Mouse (Mus musculus): Measurements from ENCODE around the gene Hmga2. TPM values are rescaled to one million over a fixed set of nuclear protein-coding genes. Genes with fewer than 3 reads are reported as not detected.

Gene Hmga2
- polyA plus RNA-seq, 1 experiment from 2014 or later = 18.0 TPM

DNA sequence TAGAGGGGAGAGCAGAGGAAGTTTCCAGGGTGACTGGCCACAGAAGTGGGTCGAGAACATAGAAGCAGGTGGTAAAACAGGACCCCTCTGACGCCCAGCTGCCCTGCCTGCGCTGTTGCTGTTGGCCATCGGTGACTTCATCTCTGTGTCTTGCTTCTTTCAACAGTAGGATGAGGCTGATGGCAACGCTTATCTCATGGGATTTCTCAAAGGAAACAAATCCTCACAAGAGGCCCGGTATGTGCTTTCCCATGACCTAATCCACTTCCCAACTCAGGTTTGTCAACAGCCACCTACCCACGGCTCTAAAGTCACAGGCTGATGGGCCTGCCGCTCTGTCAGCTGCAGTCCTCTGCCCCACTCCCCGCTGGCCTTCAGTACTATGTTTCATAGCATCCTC lies 52.3 kb downstream of the Hmga2 start:
- H3K36me3 ChIP-seq (ENCODE audit: inconsistent target) = no peaks in the 10 kb centered on the region
- no peak overlapping the region for H3K27ac ChIP-seq
- H3K4me3 ChIP-seq (ENCODE audit: inconsistent target) = no peak overlapping the region
- 84% methylated on average over 9 of the region's 9 CpGs for WGBS (ENCODE audit: missing documents)
- peaks cover 26% of the 10 kb centered on the region for H3K79me2 ChIP-seq (ENCODE audit: inconsistent target)

DNA sequence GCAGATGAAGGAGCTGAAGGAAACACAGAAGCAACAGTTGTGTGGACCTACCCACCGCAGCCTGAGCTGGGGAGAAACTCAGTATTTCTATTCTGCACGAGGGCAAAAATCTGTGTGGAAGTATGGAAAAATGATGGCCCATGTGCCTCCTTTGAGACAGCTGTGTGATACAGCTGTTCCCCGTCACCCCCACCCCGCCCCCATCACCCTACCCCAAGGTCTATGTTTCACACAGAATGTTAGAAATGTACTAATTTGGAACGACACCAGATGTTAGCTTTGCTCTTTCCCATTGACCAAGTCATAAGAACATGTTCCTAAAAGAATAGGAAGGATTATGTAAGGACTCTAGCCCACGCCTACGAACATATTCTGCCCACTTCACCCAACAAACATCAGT lies 53.0 kb downstream of the Hmga2 start:
- H3K36me3 ChIP-seq (ENCODE audit: inconsistent target) = no peaks in the 10 kb centered on the region
- H3K79me2 ChIP-seq (ENCODE audit: inconsistent target) = peaks cover 26% of the 10 kb centered on the region
- 73% methylated on average over 7 of the region's 7 CpGs for WGBS (ENCODE audit: missing documents)
- H3K27ac ChIP-seq = peak overlapping the region; percentile 67; the same call in 1 of the 2 replicates
- H3K4me3 ChIP-seq (ENCODE audit: inconsistent target) = no peak overlapping the region

DNA sequence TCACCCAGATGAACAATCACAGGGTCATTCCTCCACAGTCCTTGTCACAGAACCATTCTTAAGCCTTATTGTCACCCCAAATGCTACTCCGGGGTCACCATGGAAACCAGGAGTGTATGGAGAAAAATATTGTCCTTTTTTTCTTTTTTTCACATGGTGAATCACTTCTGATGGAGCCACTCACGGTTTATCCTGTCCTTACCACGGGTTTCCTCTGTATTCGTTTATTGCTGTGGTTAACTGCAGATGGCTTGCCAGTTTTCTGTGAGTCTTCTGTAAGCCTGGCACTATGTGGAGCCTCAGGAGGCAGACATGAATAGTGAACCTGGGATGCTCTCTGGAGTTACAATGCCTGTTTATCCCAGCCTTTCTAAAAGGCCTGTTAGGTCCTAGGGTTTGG lies 53.4 kb downstream of the Hmga2 start:
- Histone ChIP-seq H3K27ac (peak overlapping the region; percentile 67), H3K79me2 (ENCODE audit: inconsistent target) (peaks cover 24% of the 10 kb centered on the region), H3K4me3 (ENCODE audit: inconsistent target) (no peak overlapping the region), H3K36me3 (ENCODE audit: inconsistent target) (no peaks in the 10 kb centered on the region)
- WGBS (ENCODE audit: missing documents) = 36% methylated on average over 4 of the region's 4 CpGs

DNA sequence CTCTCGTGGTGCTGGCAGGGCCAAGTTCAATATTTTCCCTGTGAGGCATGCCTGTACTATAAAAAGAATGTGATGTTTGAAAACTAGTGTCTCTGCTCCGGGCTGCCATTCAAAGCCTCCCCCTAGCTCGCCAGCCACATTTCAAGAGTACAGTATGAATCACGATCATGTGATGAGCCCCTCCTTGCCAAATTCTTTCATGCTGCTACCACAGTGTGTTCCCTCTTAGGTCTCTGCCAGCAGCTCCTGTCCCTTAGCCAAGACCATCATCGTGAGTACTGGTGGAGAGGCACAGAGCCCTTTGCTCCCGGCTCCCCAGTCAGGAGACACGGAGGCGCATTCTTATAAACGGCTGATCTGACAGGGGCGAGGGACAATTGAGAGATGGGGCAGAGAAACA lies 54.2 kb downstream of the Hmga2 start:
- peak overlapping the region; percentile 67 for H3K27ac ChIP-seq
- WGBS (ENCODE audit: missing documents) = 36% methylated on average over 10 of the region's 10 CpGs

DNA sequence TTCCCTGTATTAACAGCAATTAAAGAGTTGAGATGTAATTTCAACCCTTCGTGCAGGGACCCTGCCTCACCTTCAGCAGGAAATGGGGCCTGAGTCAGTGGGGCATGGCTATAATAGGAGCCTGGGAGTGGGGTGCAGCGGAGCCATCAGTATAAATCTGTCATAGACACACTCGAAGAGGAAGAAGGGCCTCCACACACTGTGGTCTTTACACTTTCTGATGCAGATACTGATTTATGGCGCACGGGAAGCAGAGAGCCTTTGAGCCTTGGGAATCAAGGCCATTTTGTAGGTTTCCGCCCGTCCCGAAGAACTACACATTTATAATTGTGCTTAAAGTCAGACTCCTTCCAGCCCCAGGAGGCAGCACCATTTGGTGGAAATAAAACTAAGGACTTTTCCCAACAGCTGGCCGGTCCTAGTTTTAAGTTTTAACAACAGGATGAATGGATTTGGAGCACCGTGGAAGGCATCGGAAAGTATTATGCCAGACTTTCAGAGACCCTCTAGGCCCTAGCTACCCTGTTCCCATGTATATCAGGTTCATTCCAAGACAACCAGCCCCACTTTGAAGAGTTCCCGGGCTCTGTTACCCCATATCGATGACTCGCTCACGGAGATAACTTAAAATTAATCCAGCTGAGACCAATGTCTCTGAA lies 55.2 kb downstream of the Hmga2 start:
- H3K36me3 ChIP-seq (ENCODE audit: inconsistent target) = no peaks in the 10 kb centered on the region
- WGBS (ENCODE audit: missing documents) = 77% methylated on average over 14 of the region's 15 CpGs
- H3K4me3 ChIP-seq (ENCODE audit: inconsistent target) = no peak overlapping the region
- peaks cover 7% of the 10 kb centered on the region for H3K79me2 ChIP-seq (ENCODE audit: inconsistent target)
- peak overlapping the region; percentile 67 for H3K27ac ChIP-seq

More for the DNA sequence above, 54.2 kb downstream of the Hmga2 start:
- no peak overlapping the region for H3K4me3 ChIP-seq (ENCODE audit: inconsistent target)
- no peaks in the 10 kb centered on the region for H3K36me3 ChIP-seq (ENCODE audit: inconsistent target)
- H3K79me2 ChIP-seq (ENCODE audit: inconsistent target) = peaks cover 17% of the 10 kb centered on the region

DNA sequence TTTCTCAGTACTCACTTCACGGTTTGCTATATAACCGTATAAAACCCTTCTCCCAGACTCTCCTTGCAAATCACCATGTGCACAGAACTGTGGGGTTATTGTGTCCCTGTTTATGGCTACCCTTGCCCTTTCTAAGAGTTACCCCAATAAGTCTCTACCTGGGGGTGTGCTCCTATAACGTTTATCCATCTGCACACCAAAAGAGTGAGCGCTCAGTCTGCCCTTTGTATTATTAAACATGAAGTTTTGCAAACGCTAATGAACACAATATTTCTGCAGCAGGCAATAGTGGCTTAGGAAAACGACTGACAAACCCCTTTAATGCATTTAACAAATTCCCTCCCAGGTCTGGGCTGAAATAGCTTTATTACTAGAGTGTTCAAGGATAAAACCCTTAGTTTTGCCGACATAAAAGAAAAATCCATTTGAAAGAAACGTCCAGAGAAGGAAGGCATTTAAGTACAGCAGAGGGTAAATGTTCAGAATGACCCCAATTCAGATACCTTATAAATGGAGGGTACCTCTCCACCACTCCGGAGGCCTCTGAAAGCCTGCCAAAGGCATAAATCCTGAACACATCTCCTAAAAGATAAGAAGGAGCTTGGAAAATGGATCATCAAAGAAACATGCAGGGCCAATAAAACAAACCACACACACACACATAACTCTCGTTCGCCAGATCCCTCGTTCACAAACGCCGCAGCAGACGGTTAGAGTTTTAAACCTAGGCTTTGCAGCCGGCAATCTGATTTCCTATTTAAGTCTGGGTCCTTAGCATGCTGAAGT lies 57.3 kb downstream of the Hmga2 start:
- Histone ChIP-seq H3K27ac (no peak overlapping the region), H3K4me3 (ENCODE audit: inconsistent target) (no peak overlapping the region), H3K79me2 (ENCODE audit: inconsistent target) (peaks cover 1% of the 10 kb centered on the region; the same call in 1 of the 2 replicates), H3K36me3 (ENCODE audit: inconsistent target) (no peaks in the 10 kb centered on the region)
- WGBS (ENCODE audit: missing documents) = 93% methylated on average over 16 of the region's 16 CpGs

DNA sequence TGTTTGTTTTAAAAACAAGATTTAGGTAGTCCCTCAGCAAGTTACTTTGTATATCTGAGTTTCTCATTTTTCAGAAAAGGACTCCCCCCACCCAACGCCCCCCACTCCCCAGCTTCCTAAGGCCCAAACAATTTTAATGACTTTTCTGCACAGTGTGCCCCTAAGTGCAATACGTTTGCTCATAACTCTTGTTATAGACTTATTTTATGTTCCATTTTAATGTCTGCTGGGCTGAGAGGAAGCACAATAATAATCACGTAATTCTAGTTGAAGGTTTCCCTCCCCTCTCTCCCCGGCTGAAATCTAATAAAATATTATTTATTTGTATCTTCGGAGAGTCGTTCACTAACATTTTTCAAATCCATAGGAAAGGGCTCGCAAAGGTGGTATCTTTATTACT lies 58.1 kb downstream of the Hmga2 start:
- no peaks in the 10 kb centered on the region for H3K36me3 ChIP-seq (ENCODE audit: inconsistent target)
- peaks cover 6% of the 10 kb centered on the region; the same call in 1 of the 2 replicates for H3K79me2 ChIP-seq (ENCODE audit: inconsistent target)
- WGBS (ENCODE audit: missing documents) = 95% methylated on average over 7 of the region's 7 CpGs
- no peak overlapping the region for H3K4me3 ChIP-seq (ENCODE audit: inconsistent target)
- no peak overlapping the region for H3K27ac ChIP-seq

DNA sequence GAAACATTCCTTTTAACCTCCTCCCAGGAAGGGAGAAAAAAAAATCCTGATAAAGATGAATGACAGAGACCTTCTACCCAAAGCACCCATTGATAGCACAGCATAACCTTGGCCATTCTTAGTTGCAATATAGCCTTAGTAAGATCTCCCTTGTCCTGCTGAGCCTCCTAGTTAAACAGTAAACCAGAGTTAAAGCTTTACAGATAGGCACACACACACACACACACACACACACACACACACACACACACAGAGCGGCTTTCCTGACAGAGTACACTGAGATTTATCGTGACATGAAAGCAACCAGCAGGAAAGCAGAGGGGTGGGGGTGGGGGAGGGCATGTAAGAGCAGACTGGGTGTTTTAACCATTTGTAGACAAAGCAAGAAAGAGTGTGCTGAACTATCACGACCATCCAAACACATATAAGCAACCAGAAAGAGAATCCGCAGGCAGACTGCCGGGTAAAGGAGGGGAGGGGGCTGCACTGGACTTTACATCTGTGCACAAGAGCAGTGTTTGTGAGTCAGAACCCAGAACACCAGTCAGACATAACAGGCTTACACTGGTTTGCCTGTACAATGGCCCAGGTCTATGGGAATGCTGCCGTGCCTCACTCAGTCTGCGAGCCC lies 58.7 kb downstream of the Hmga2 start:
- Histone ChIP-seq H3K4me3 (ENCODE audit: inconsistent target) (no peak overlapping the region), H3K27ac (no peak overlapping the region)
- 92% methylated on average over 5 of the region's 7 CpGs for WGBS (ENCODE audit: missing documents)

DNA sequence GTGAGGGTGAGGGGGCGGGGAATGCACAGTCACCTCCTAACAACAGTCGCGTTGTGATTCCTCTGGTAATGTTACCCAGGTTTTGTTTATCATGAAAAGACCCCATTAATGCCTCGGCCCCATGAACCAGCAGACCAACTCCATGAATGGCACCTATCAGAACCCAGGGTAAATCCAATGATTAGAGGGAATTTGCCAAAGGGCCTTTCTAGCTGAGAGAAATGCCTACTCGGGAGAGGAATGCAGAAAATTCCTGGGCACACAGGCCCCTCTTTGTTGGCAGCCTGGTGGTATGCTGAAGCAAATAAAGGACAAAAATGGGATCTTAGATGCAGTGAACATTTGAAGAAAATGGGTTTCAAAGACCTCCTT lies 59.2 kb downstream of the Hmga2 start:
- whole genome bisulfite sequencing (ENCODE audit: missing documents) = 93% methylated on average over 5 of the region's 5 CpGs
- peaks cover 6% of the 10 kb centered on the region; the same call in 1 of the 2 replicates for H3K79me2 ChIP-seq (ENCODE audit: inconsistent target)
- no peak overlapping the region for H3K27ac ChIP-seq
- H3K4me3 ChIP-seq (ENCODE audit: inconsistent target) = no peak overlapping the region
- H3K36me3 ChIP-seq (ENCODE audit: inconsistent target) = no peaks in the 10 kb centered on the region

More for the DNA sequence above, 58.7 kb downstream of the Hmga2 start:
- Histone ChIP-seq H3K36me3 (ENCODE audit: inconsistent target) (no peaks in the 10 kb centered on the region), H3K79me2 (ENCODE audit: inconsistent target) (peaks cover 6% of the 10 kb centered on the region; the same call in 1 of the 2 replicates)

DNA sequence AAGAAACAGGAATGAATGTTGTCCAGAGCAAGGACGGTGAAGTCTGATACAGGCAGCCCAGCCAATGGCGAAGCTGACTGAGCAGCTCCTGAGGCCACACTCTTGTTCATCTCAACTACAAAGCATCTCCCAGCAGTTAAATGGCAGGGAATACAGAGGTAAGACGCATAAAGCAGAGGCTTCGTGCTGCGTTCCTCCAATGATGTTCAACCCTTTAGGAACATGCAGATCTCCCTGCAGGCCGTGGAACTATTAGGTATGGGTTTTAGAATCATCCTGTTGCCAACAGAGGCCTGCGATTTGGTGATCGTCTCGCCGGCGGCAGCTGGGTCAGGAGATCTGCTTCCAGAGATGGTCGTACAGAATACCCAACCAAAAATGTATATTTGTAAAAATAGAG lies 59.6 kb downstream of the Hmga2 start:
- H3K79me2 ChIP-seq (ENCODE audit: inconsistent target) = peaks cover 6% of the 10 kb centered on the region; the same call in 1 of the 2 replicates
- H3K27ac ChIP-seq = no peak overlapping the region
- no peaks in the 10 kb centered on the region for H3K36me3 ChIP-seq (ENCODE audit: inconsistent target)
- H3K4me3 ChIP-seq (ENCODE audit: inconsistent target) = no peak overlapping the region
- 98% methylated on average over 10 of the region's 12 CpGs for WGBS (ENCODE audit: missing documents)

DNA sequence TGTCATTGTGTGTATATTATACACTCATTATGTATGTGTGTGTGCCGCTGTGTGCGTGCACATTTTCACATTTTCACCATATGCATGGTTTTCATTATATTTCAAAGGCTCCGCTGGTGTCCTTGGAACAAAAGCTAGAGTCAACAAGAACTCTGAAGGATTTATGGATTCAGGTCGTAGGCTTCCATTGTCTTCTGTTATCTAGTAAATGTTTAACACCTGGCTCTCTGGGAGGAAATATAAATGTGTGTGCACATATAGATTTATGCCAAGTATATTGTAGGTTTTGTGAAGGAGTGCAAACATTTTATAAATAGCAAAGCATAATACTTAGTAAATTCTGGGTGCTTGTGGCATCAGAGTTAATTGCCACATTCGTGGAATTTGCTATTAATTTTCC lies 64.1 kb downstream of the Hmga2 start:
- Histone ChIP-seq H3K79me2 (ENCODE audit: inconsistent target) (peaks cover 6% of the 10 kb centered on the region), H3K4me3 (ENCODE audit: inconsistent target) (no peak overlapping the region), H3K27ac (no peak overlapping the region), H3K36me3 (ENCODE audit: inconsistent target) (no peaks in the 10 kb centered on the region)
- WGBS (ENCODE audit: missing documents) = 92% methylated on average over 5 of the region's 5 CpGs

DNA sequence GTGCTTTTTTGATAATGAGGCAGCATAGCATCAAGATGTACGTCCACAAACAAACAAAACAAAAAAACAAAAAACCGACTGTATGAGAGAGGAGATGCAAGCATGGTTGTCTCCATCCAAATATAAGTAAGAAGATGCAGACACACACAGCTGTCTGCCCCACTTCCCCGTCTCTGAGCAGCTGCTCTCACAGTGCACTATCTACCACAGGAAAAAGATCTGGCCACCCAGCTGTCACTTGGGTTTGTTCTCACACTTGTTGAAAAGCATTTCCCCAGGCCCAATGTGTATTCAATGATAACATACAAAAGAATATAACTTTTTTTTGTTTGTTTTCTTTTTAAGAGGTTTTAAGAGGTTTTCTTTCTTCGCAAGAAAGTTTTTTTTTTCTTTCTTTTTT lies 65.3 kb downstream of the Hmga2 start:
- Histone ChIP-seq H3K36me3 (ENCODE audit: inconsistent target) (no peaks in the 10 kb centered on the region), H3K4me3 (ENCODE audit: inconsistent target) (no peak overlapping the region), H3K27ac (no peak overlapping the region), H3K79me2 (ENCODE audit: inconsistent target) (peaks cover 6% of the 10 kb centered on the region)
- 84% methylated on average over 4 of the region's 4 CpGs for WGBS (ENCODE audit: missing documents)

DNA sequence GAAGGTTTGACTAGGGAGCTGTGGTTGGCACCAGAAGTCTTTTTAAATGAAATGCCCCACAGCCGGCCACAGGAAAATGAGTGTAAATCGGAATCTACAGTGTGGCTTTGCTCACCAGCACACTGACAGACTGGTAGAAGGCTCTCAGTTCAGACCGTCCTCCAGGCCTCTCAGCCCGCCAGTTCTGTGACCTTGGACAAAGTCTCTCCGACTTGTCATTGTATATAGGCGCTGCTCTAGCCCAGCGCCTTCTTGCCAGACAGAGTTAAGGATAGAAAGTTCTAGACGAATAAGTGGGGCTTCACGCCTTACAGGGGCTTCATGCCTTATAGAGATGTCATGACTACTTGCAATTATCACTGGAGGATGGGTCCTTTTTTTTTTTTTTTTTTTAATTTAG lies 67.1 kb downstream of the Hmga2 start:
- 92% methylated on average over 7 of the region's 9 CpGs for WGBS (ENCODE audit: missing documents)
- Histone ChIP-seq H3K36me3 (ENCODE audit: inconsistent target) (no peaks in the 10 kb centered on the region), H3K4me3 (ENCODE audit: inconsistent target) (no peak overlapping the region), H3K27ac (no peak overlapping the region), H3K79me2 (ENCODE audit: inconsistent target) (peaks cover 6% of the 10 kb centered on the region)

DNA sequence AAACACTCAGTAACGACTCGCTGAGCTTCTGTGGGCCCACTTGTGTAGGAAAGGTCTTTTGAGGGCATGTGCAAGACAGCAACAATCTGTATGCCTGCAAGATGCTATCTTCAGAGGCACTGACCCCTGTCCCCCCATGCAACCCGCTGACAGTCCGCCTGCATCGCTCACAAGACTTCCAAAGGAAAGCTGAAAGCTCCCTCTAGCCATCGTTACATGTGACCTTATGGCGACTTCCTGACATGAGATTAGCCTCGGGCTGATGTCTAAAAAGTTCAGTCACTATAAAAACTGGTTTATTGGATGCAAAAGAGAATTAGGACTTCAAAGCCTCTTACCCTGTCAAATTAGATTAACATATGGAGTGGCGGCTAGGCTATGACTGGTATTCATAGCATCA lies 69.0 kb downstream of the Hmga2 start:
- Histone ChIP-seq H3K36me3 (ENCODE audit: inconsistent target) (no peaks in the 10 kb centered on the region), H3K4me3 (ENCODE audit: inconsistent target) (no peak overlapping the region), H3K79me2 (ENCODE audit: inconsistent target) (peaks cover 5% of the 10 kb centered on the region; the same call in 1 of the 2 replicates), H3K27ac (no peak overlapping the region)
- 90% methylated on average over 9 of the region's 9 CpGs for WGBS (ENCODE audit: missing documents)

DNA sequence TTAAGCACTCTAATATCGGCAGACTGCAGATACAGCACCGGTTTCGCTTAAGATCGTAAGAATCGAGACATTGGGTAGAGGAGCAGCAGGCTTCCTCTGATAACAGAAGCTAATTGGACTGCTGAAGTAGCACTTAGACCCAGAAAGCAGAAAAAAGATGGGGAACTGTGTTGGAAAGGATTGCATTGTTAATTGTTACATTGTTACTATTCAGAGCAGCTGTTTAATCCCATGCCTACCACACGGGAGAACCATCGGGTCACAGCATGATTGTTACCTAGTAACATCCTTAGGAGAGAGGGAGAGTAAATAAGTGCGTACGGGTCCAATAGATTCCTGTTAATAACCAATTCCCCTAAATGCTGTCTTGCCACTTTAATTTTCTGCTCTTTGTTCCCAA lies 70.2 kb downstream of the Hmga2 start:
- H3K36me3 ChIP-seq (ENCODE audit: inconsistent target) = no peaks in the 10 kb centered on the region
- 91% methylated on average over 9 of the region's 9 CpGs for WGBS (ENCODE audit: missing documents)
- H3K4me3 ChIP-seq (ENCODE audit: inconsistent target) = no peak overlapping the region
- no peak overlapping the region for H3K27ac ChIP-seq
- H3K79me2 ChIP-seq (ENCODE audit: inconsistent target) = peaks cover 12% of the 10 kb centered on the region; the same call in 1 of the 2 replicates
